Mouse (Mus musculus): ENCODE data around the gene Ttll5.

GRCm38 (mm10) chr12:85809726-85810125 lies 14.7 kb upstream of the Ttll5 start:
- TF ChIP-seq GATA1 (IDR thresholded peaks at IDR 0.05; ENCODE audit: borderline replicate concordance, low read length): no peak
- TF ChIP-seq FLI1 (IDR thresholded peaks at IDR 0.05; ENCODE audit: low read length): no peak
